Mouse (Mus musculus) MEL (cell line): Measurements from ENCODE around the gene Fbxl19. TPM values are rescaled to one million over a fixed set of nuclear protein-coding genes. Genes with fewer than 3 reads are reported as not detected.

ENCODE experiments used
- DNase-seq: peaks from one replicate; pipeline ENCODE4 v3.0.0; 2011; ENCODE audit warnings: low read depth, low spot score
- H3K27ac ChIP-seq: 2 replicates; pipeline ENCODE4 v1.5.1; 2012; ENCODE audit warnings: low read depth, mild to moderate bottlenecking, control low read depth, low read length, moderate library complexity; ENCODE audit not compliant: control insufficient read depth
- H3K27me3 ChIP-seq, 2 experiments: fragments of 150-350 bp in 1 of 2; sonication (generic) in 1 of 2; 2 replicates each; pipeline ENCODE4 v1.6.1; 2012; ENCODE audit warnings: low read length in 2 of 2, mild to moderate bottlenecking in 2 of 2, improper control_type of control experiment in 1 of 2, moderate library complexity in 1 of 2; ENCODE audit not compliant: insufficient read depth in 2 of 2, control insufficient read depth in 1 of 2
- H3K36me3 ChIP-seq, 2 experiments: 2 replicates each; pipeline ENCODE4 v1.6.1; 2012 to 2014; ENCODE audit warnings: low read length in 2 of 2, improper control_type of control experiment in 1 of 2, inconsistent platforms in 1 of 2, mild to moderate bottlenecking in 1 of 2; ENCODE audit not compliant: insufficient read depth in 2 of 2, control insufficient read depth in 1 of 2
- H3K4me1 ChIP-seq, 2 experiments: fragments of 150-350 bp in 1 of 2; sonication (generic) in 1 of 2; 2 replicates each; pipeline ENCODE4 v1.6.1; 2012; ENCODE audit warnings: low read length in 2 of 2, improper control_type of control experiment in 1 of 2, mild to moderate bottlenecking in 1 of 2; ENCODE audit not compliant: insufficient read depth in 2 of 2, control insufficient read depth in 1 of 2
- H3K4me3 ChIP-seq, 2 experiments: fragments of 150-350 bp in 1 of 2; sonication (generic) in 1 of 2; 2 replicates each; pipeline ENCODE4 v1.5.1; 2012; ENCODE audit warnings: low read depth in 2 of 2, low read length in 2 of 2, mild to moderate bottlenecking in 2 of 2, moderate library complexity in 2 of 2, control low read depth in 1 of 2, improper control_type of control experiment in 1 of 2; ENCODE audit not compliant: control insufficient read depth in 1 of 2, insufficient read depth in 1 of 2
- H3K79me2 ChIP-seq: 2 replicates; pipeline ENCODE4 v1.6.1; 2012; ENCODE audit warnings: mild to moderate bottlenecking, low read length, moderate library complexity; ENCODE audit not compliant: control insufficient read depth, poor library complexity, insufficient read depth
- H3K9ac ChIP-seq: 2 replicates; pipeline ENCODE4 v1.6.1; 2012; ENCODE audit warnings: low read depth, mild to moderate bottlenecking, control low read depth, low read length, moderate library complexity; ENCODE audit not compliant: control insufficient read depth, poor library complexity, severe bottlenecking
- H3K9me3 ChIP-seq: fragments of 150-350 bp; sonication (generic); replicated peaks from 2 replicates; pipeline ENCODE4 v1.6.1; 2012; ENCODE audit warnings: mild to moderate bottlenecking, low read length, improper control_type of control experiment, moderate library complexity; ENCODE audit not compliant: insufficient read depth
- CHD1 ChIP-seq: IDR thresholded peaks from 2 replicates; pipeline ENCODE4 v1.6.1; 2012; ENCODE audit warnings: low read depth, mild to moderate bottlenecking, inconsistent platforms, low read length, improper control_type of control experiment
- CHD2 ChIP-seq: IDR thresholded peaks from 2 replicates; pipeline ENCODE4 v1.6.1; 2011; ENCODE audit warnings: low read length, improper control_type of control experiment
- CTCF ChIP-seq, 3 experiments: IDR thresholded peaks in 2 of 3; conservative IDR thresholded peaks in 1 of 3; 2 replicates each; pipeline ENCODE4 v1.5.1; 2011 to 2012; ENCODE audit warnings: low read length in 3 of 3, low read depth in 2 of 3, mild to moderate bottlenecking in 2 of 3, improper control_type of control experiment in 1 of 3, inconsistent platforms in 1 of 3, mixed read lengths in 1 of 3, moderate library complexity in 1 of 3; ENCODE audit not compliant: control insufficient read depth in 1 of 3, insufficient read depth in 1 of 3, poor library complexity in 1 of 3, severe bottlenecking in 1 of 3
- ELF1 ChIP-seq: IDR thresholded peaks from 2 replicates; pipeline ENCODE4 v1.6.1; 2014; ENCODE audit warnings: low read depth, mild to moderate bottlenecking, inconsistent platforms, low read length, improper control_type of control experiment, moderate library complexity
- EP300 ChIP-seq, 2 experiments: IDR thresholded peaks; 2 replicates each; pipeline ENCODE4 v1.6.1; 2011; ENCODE audit warnings: improper control_type of control experiment in 2 of 2, low read length in 2 of 2, low read depth in 1 of 2, mild to moderate bottlenecking in 1 of 2
- ETS1 ChIP-seq: IDR thresholded peaks from 2 replicates; pipeline ENCODE4 v1.6.1; 2012; ENCODE audit warnings: low read depth, mild to moderate bottlenecking, inconsistent platforms, low read length, improper control_type of control experiment, moderate library complexity
- GATA1 ChIP-seq: IDR thresholded peaks from 2 replicates; pipeline ENCODE4 v1.6.1; 2011; ENCODE audit warnings: low read depth, low read length, improper control_type of control experiment
- HCFC1 ChIP-seq: IDR thresholded peaks from 2 replicates; pipeline ENCODE4 v1.6.1; 2012; ENCODE audit warnings: low read depth, mild to moderate bottlenecking, inconsistent platforms, low read length, improper control_type of control experiment, moderate library complexity
- KAT2A ChIP-seq: conservative IDR thresholded peaks from 2 replicates; pipeline ENCODE4 v1.6.1; 2012; ENCODE audit warnings: low read depth, low read length, improper control_type of control experiment, inconsistent platforms
- MAFK ChIP-seq: IDR thresholded peaks from 2 replicates; pipeline ENCODE4 v1.6.1; 2011; ENCODE audit warnings: low read depth, mild to moderate bottlenecking, low read length, improper control_type of control experiment, borderline replicate concordance
- MAX ChIP-seq: IDR thresholded peaks from 2 replicates; pipeline ENCODE4 v1.6.1; 2011; ENCODE audit warnings: low read length, improper control_type of control experiment
- MAZ ChIP-seq: IDR thresholded peaks from 2 replicates; pipeline ENCODE4 v1.6.1; 2012; ENCODE audit warnings: low read depth, mild to moderate bottlenecking, inconsistent platforms, low read length, improper control_type of control experiment
- MXI1 ChIP-seq: IDR thresholded peaks from 2 replicates; pipeline ENCODE4 v1.6.1; 2011; ENCODE audit warnings: mild to moderate bottlenecking, low read depth, low read length, improper control_type of control experiment
- MYB ChIP-seq: IDR thresholded peaks from 2 replicates; pipeline ENCODE4 v1.6.1; 2011; ENCODE audit warnings: mild to moderate bottlenecking, low read depth, low read length, improper control_type of control experiment
- NELFE ChIP-seq: IDR thresholded peaks from 2 replicates; pipeline ENCODE4 v1.6.1; 2011; ENCODE audit warnings: low read depth, low read length, improper control_type of control experiment
- NRF1 ChIP-seq: IDR thresholded peaks from 2 replicates; pipeline ENCODE4 v1.6.1; 2014; ENCODE audit warnings: low read depth, mild to moderate bottlenecking, inconsistent platforms, low read length, improper control_type of control experiment, moderate library complexity; ENCODE audit not compliant: poor library complexity, insufficient read depth, severe bottlenecking
- POLR2A ChIP-seq, 2 experiments: IDR thresholded peaks; 2 replicates each; pipeline ENCODE4 v1.6.1; 2011 to 2012; ENCODE audit warnings: low read length in 2 of 2, mild to moderate bottlenecking in 2 of 2, control low read depth in 1 of 2, improper control_type of control experiment in 1 of 2, low read depth in 1 of 2, moderate library complexity in 1 of 2; ENCODE audit not compliant: control insufficient read depth in 1 of 2, insufficient read depth in 1 of 2, poor library complexity in 1 of 2
- POLR2AphosphoS5 ChIP-seq: IDR thresholded peaks from 2 replicates; pipeline ENCODE4 v1.6.1; 2012; ENCODE audit warnings: low read depth, borderline replicate concordance, mild to moderate bottlenecking, inconsistent platforms, low read length, moderate library complexity, mixed read lengths
- RAD21 ChIP-seq: IDR thresholded peaks from 2 replicates; pipeline ENCODE4 v1.6.1; 2011; ENCODE audit warnings: mild to moderate bottlenecking, low read depth, low read length, improper control_type of control experiment
- TAL1 ChIP-seq: IDR thresholded peaks from 2 replicates; pipeline ENCODE4 v1.6.1; 2012; ENCODE audit warnings: mild to moderate bottlenecking, inconsistent platforms, low read length, moderate library complexity, mixed read lengths
- TBP ChIP-seq: IDR thresholded peaks from 2 replicates; pipeline ENCODE4 v1.8.0; 2011; ENCODE audit warnings: low read depth, low read length, improper control_type of control experiment
- UBTF ChIP-seq: IDR thresholded peaks from 2 replicates; pipeline ENCODE4 v1.6.1; 2012; ENCODE audit warnings: low read depth, mild to moderate bottlenecking, inconsistent platforms, low read length, improper control_type of control experiment, moderate library complexity, borderline replicate concordance; ENCODE audit not compliant: insufficient read depth
- USF1 ChIP-seq: IDR thresholded peaks from 2 replicates; pipeline ENCODE4 v1.6.1; 2014; ENCODE audit warnings: low read depth, mild to moderate bottlenecking, inconsistent platforms, low read length, improper control_type of control experiment, moderate library complexity
- USF2 ChIP-seq, 2 experiments: IDR thresholded peaks; 2 replicates each; pipeline ENCODE4 v1.6.1; 2011 to 2012; ENCODE audit warnings: improper control_type of control experiment in 2 of 2, low read length in 2 of 2, borderline replicate concordance in 1 of 2, inconsistent platforms in 1 of 2, low read depth in 1 of 2, mild to moderate bottlenecking in 1 of 2; ENCODE audit not compliant: insufficient read depth in 1 of 2
- ZKSCAN1 ChIP-seq: IDR thresholded peaks from 2 replicates; pipeline ENCODE4 v1.6.1; 2012; ENCODE audit warnings: low read depth, mild to moderate bottlenecking, inconsistent platforms, low read length, improper control_type of control experiment, moderate library complexity
- polyA plus RNA-seq, 2 experiments: library from polyadenylated mRNA; stranded (reverse) in 1 of 2; unstranded in 1 of 2; fragments of >175 nt in 1 of 2; fragments of >200 nt in 1 of 2; gene quantifications; 2 replicates each; pipeline versions ENCODE4 v1.2.1 to v1.2.4; 2012; ENCODE audit warnings: low replicate concordance in 2 of 2, low read depth in 1 of 2; ENCODE audit not compliant: insufficient read length in 2 of 2, insufficient read depth in 1 of 2, missing spikeins in 1 of 2
- total RNA-seq: library from RNA; depleted of rRNA; stranded (reverse); fragments of 300-350 nt; gene quantifications from 2 replicates; pipeline ENCODE4 v1.2.3, GENCODE M21; 2012

Fbxl19 gene
- total and polyA plus RNA-seq, 3 experiments, result 46.7 to 58.3 TPM; not detected in 1

- Histone ChIP-seq H3K36me3 (peaks cover 0 to 9% of the 10 kb centered on the region in 2 experiments; a peak in 2 of 4 replicates), H3K4me1 (peaks cover 11 to 14% of the 10 kb centered on the region in 2 experiments), H3K9ac (no peak overlapping the region), H3K9me3 (no peaks in the 10 kb centered on the region), H3K27me3 (no peaks in the 10 kb centered on the region), H3K27ac (no peak overlapping the region), H3K4me3 (no peak overlapping the region), H3K79me2 (peaks cover 5% of the 10 kb centered on the region)
- TF ChIP-seq CHD1 (no peak), CTCF (IDR thresholded peaks at IDR 0.05 in 2 of 3, conservative IDR thresholded peaks at IDR 0.05 in 1 of 3; ENCODE audit: control insufficient read depth in 1 of 3, insufficient read depth in 1 of 3, low read depth in 2 of 3, low read length in 3 of 3, poor library complexity in 1 of 3, severe bottlenecking in 1 of 3) (no peak), POLR2AphosphoS5 (no peak), TBP (no peak), ELF1 (no peak), USF2 (IDR thresholded peaks at IDR 0.05; ENCODE audit: borderline replicate concordance in 1 of 2, insufficient read depth in 1 of 2, low read depth in 1 of 2, low read length in 2 of 2) (no peak), UBTF (no peak), ETS1 (no peak), MAX (no peak)
- no peak for DNase-seq
Measured at GRCm38 (mm10) chr7:127703561-127704178, 40.7 kb upstream of the Fbxl19 start.

- Histone ChIP-seq H3K9me3 (no peaks in the 10 kb centered on the region), H3K36me3 (peaks cover 0 to 9% of the 10 kb centered on the region in 2 experiments; a peak in 2 of 4 replicates), H3K27me3 (no peaks in the 10 kb centered on the region), H3K4me3 (no peak overlapping the region), H3K9ac (no peak overlapping the region), H3K79me2 (peaks cover 5% of the 10 kb centered on the region), H3K27ac (no peak overlapping the region), H3K4me1 (peaks cover 11 to 16% of the 10 kb centered on the region in 2 experiments)
- TF ChIP-seq MYB (no peak), MXI1 (no peak), ZKSCAN1 (no peak), MAFK (no peak), EP300 (IDR thresholded peaks at IDR 0.05; ENCODE audit: low read depth in 1 of 2, low read length in 2 of 2) (no peak), USF2 (IDR thresholded peaks at IDR 0.05; ENCODE audit: borderline replicate concordance in 1 of 2, insufficient read depth in 1 of 2, low read depth in 1 of 2, low read length in 2 of 2) (no peak), POLR2A (IDR thresholded peaks at IDR 0.05; ENCODE audit: control insufficient read depth in 1 of 2, insufficient read depth in 1 of 2, low read depth in 1 of 2, low read length in 2 of 2, poor library complexity in 1 of 2) (no peak), GATA1 (no peak), UBTF (no peak), TBP (no peak), RAD21 (no peak), MAZ (no peak), KAT2A (no peak), NELFE (no peak), NRF1 (no peak), TAL1 (no peak), CHD2 (no peak), HCFC1 (no peak), CTCF (IDR thresholded peaks at IDR 0.05 in 2 of 3, conservative IDR thresholded peaks at IDR 0.05 in 1 of 3; ENCODE audit: control insufficient read depth in 1 of 3, insufficient read depth in 1 of 3, low read depth in 2 of 3, low read length in 3 of 3, poor library complexity in 1 of 3, severe bottlenecking in 1 of 3) (no peak), USF1 (no peak)
- no peak for DNase-seq
Measured at GRCm38 (mm10) chr7:127704598-127704997, 39.7 kb upstream of the Fbxl19 start.
